Mouse (Mus musculus): Measurements from ENCODE around the gene Rnf220. TPM values are rescaled to one million over a fixed set of nuclear protein-coding genes. Genes with fewer than 3 reads are reported as not detected.

Gene Rnf220
- total and polyA plus RNA-seq, 2 experiments, result 13.3 to 31.0 TPM

DNA sequence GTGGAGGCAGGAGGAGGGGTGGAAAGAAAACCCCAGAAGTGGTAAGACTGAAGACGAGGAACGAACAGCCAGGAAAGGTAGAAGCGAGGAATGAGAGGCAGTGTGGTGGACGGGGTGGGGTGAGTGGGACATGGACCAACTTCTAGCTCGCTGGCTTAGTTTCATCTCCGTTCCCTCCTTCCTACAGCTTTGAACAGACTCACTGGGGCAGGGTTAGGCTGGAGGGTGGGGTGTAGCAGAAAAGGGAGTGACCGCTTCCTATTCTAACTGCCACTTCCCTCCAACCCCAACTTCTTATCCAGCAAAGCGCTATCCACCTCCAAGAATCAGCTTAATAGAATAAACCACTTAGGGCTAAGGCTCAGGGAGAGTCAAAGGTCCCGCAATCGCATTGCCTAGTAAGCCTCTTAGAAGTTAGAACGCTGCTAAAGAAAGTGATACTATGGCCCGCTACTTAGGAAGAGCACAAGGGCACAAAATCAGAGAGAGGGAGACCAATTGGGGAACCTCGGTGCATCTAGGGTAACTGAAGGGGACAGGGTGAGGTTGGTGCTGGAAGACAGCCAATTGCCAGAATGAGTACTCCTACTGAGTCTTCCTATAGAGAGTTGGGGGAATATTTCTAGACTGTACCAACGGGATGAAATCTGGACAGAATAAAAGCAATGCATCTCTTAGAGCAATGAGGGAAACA is 23.4 kb downstream of the Rnf220 start:
- Histone ChIP-seq H3K27me3 (ENCODE audit: control insufficient read depth, insufficient read depth, low read length) (peaks cover 3% of the 10 kb centered on the region; the same call in 1 of the 2 replicates), H3K27ac (replicated peaks; ENCODE audit: insufficient read depth, low read depth, low read length) (no peak overlapping the region), H3K9ac (ENCODE audit: low read depth, low read length) (no peak overlapping the region), H3K4me1 (ENCODE audit: control insufficient read depth, insufficient read depth, low read length) (no peaks in the 10 kb centered on the region), H3K36me3 (ENCODE audit: control insufficient read depth, insufficient read depth, low read length) (no peaks in the 10 kb centered on the region), H3K79me2 (ENCODE audit: control insufficient read depth, insufficient read depth, low read length) (no peaks in the 10 kb centered on the region), H3K4me3 (ENCODE audit: insufficient read depth, low read depth, low read length) (no peak overlapping the region)
- TF ChIP-seq CTCF (IDR thresholded peaks at IDR 0.05; ENCODE audit: low read depth, low read length) (no peak), POLR2A (IDR thresholded peaks at IDR 0.05; ENCODE audit: extremely low read depth, insufficient read depth, low read length) (no peak)
- 40% methylated on average over 14 of the region's 14 CpGs for WGBS
- no peak for DNase-seq (ENCODE audit: extremely low read depth, low read depth, low spot score)

DNA sequence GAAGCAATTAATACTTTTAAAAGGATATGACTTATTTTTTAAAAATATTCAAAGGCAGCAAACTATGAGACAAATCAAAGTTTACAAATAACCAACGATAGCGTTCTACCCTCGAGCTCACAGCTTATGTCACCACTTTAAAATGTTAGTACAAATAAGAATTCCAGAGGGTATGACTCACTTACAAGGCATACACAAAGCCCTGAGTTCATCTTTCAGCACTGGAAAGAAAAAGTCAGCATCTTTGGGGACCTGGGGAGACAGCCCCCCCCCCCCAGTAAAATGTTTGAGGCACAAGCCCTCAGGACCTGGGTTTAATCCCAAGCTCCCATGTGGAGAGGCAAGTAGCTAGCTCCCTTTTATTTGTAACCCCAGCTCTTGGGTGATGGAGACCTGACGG is 27.4 kb downstream of the Rnf220 start:
- Histone ChIP-seq H3K4me3 (ENCODE audit: insufficient read depth, low read depth, low read length) (no peak overlapping the region), H3K79me2 (ENCODE audit: control insufficient read depth, insufficient read depth, low read length) (no peaks in the 10 kb centered on the region), H3K27me3 (ENCODE audit: control insufficient read depth, insufficient read depth, low read length) (peaks cover 3% of the 10 kb centered on the region; the same call in 1 of the 2 replicates), H3K36me3 (ENCODE audit: control insufficient read depth, insufficient read depth, low read length) (no peaks in the 10 kb centered on the region), H3K27ac (replicated peaks; ENCODE audit: insufficient read depth, low read depth, low read length) (no peak overlapping the region), H3K9ac (ENCODE audit: low read depth, low read length) (no peak overlapping the region), H3K4me1 (ENCODE audit: control insufficient read depth, insufficient read depth, low read length) (no peaks in the 10 kb centered on the region)
- no peak for DNase-seq (ENCODE audit: extremely low read depth, low read depth, low spot score)
- TF ChIP-seq POLR2A (IDR thresholded peaks at IDR 0.05; ENCODE audit: extremely low read depth, insufficient read depth, low read length), result no peak
- TF ChIP-seq CTCF (IDR thresholded peaks at IDR 0.05; ENCODE audit: low read depth, low read length), result no peak
- 77% methylated on average over 4 of the region's 4 CpGs for WGBS

DNA sequence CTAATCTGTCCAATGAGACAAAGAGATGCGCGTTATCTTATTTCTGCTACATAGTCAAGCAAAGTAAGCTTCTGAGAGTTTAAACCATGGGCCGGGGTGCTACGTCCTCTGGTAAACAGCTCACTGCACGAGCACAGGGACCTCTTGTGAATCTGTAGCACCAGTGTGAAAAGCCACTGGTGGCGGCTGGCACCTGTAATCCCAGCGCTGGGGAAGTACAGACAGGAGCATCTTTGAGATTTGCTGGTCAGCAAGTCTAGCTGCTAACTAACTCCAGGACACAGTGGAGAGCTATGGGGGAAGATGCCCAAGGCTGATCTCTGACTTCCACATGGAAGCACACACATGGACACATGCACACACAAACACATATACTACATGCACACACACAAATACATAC is 28.9 kb downstream of the Rnf220 start:
- Histone ChIP-seq H3K27ac (replicated peaks; ENCODE audit: insufficient read depth, low read depth, low read length) (no peak overlapping the region), H3K27me3 (ENCODE audit: control insufficient read depth, insufficient read depth, low read length) (no peaks in the 10 kb centered on the region; the same call in 1 of the 2 replicates), H3K36me3 (ENCODE audit: control insufficient read depth, insufficient read depth, low read length) (no peaks in the 10 kb centered on the region), H3K79me2 (ENCODE audit: control insufficient read depth, insufficient read depth, low read length) (no peaks in the 10 kb centered on the region), H3K4me1 (ENCODE audit: control insufficient read depth, insufficient read depth, low read length) (no peaks in the 10 kb centered on the region), H3K4me3 (ENCODE audit: insufficient read depth, low read depth, low read length) (no peak overlapping the region), H3K9ac (ENCODE audit: low read depth, low read length) (no peak overlapping the region)
- WGBS, result 77% methylated on average over 7 of the region's 7 CpGs
- DNase-seq (ENCODE audit: extremely low read depth, low read depth, low spot score), result no peak
- no peak for TF ChIP-seq CTCF (IDR thresholded peaks at IDR 0.05; ENCODE audit: low read depth, low read length)
- TF ChIP-seq POLR2A (IDR thresholded peaks at IDR 0.05; ENCODE audit: extremely low read depth, insufficient read depth, low read length), result no peak

DNA sequence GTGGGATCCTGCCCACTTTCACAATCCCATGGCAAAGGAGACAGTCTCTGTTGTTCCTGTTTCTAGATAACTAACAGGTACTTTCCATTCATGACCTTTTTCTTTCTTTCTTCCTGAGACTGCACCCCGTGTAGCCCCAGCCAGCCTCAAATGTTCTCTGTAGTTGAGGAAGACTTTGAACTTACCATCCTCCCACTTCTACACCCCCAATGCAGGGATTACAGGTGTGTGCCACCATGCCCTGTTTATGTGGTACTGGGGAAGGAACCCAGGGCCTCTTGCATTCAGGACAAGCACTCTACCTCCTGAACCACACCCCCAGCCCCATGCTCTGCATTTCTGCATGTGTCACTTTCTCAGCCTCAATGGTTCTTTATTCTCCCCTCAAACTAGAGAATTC is 47.7 kb downstream of the Rnf220 start:
- no peak overlapping the region for H3K9ac ChIP-seq (ENCODE audit: low read depth, low read length)
- DNase-seq (ENCODE audit: extremely low read depth, low read depth, low spot score), result no peak
- WGBS, result 69% methylated on average over 1 of the region's 1 CpGs
- no peak overlapping the region for H3K4me3 ChIP-seq (ENCODE audit: insufficient read depth, low read depth, low read length)
- no peak overlapping the region for H3K27ac ChIP-seq (replicated peaks; ENCODE audit: insufficient read depth, low read depth, low read length)
- TF ChIP-seq CTCF (IDR thresholded peaks at IDR 0.05; ENCODE audit: low read depth, low read length) (no peak), POLR2A (IDR thresholded peaks at IDR 0.05; ENCODE audit: extremely low read depth, insufficient read depth, low read length) (no peak)
- no peaks in the 10 kb centered on the region for H3K27me3 ChIP-seq (ENCODE audit: control insufficient read depth, insufficient read depth, low read length)
- no peaks in the 10 kb centered on the region for H3K79me2 ChIP-seq (ENCODE audit: control insufficient read depth, insufficient read depth, low read length)
- H3K4me1 ChIP-seq (ENCODE audit: control insufficient read depth, insufficient read depth, low read length), result no peaks in the 10 kb centered on the region
- H3K36me3 ChIP-seq (ENCODE audit: control insufficient read depth, insufficient read depth, low read length), result no peaks in the 10 kb centered on the region

DNA sequence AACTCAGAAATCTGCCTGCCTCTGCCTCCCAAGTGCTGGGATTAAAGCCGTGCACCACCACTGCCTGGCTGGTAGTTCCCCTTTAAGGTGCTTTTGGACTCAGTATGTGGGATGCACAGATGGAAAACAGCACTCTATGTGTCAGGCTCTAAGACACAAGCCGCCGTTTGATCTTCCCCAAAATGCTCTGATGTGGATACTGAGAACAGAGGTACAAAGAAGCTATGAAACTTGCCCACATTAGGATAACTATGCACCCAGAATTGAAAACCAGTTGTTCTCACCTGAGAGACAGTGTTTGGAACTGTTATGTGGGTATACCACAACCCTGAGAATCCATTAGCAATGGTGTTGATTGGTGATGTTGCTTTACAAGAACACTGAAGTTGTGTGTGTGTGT is 48.9 kb downstream of the Rnf220 start:
- H3K27me3 ChIP-seq (ENCODE audit: control insufficient read depth, insufficient read depth, low read length), result no peaks in the 10 kb centered on the region
- H3K79me2 ChIP-seq (ENCODE audit: control insufficient read depth, insufficient read depth, low read length), result no peaks in the 10 kb centered on the region
- TF ChIP-seq POLR2A (IDR thresholded peaks at IDR 0.05; ENCODE audit: extremely low read depth, insufficient read depth, low read length), result no peak
- TF ChIP-seq CTCF (IDR thresholded peaks at IDR 0.05; ENCODE audit: low read depth, low read length), result no peak
- no peak for DNase-seq (ENCODE audit: extremely low read depth, low read depth, low spot score)
- H3K36me3 ChIP-seq (ENCODE audit: control insufficient read depth, insufficient read depth, low read length), result no peaks in the 10 kb centered on the region
- no peak overlapping the region for H3K4me3 ChIP-seq (ENCODE audit: insufficient read depth, low read depth, low read length)
- no peak overlapping the region for H3K9ac ChIP-seq (ENCODE audit: low read depth, low read length)
- H3K27ac ChIP-seq (replicated peaks; ENCODE audit: insufficient read depth, low read depth, low read length), result no peak overlapping the region
- H3K4me1 ChIP-seq (ENCODE audit: control insufficient read depth, insufficient read depth, low read length), result no peaks in the 10 kb centered on the region
- WGBS, result 89% methylated on average over 3 of the region's 3 CpGs

DNA sequence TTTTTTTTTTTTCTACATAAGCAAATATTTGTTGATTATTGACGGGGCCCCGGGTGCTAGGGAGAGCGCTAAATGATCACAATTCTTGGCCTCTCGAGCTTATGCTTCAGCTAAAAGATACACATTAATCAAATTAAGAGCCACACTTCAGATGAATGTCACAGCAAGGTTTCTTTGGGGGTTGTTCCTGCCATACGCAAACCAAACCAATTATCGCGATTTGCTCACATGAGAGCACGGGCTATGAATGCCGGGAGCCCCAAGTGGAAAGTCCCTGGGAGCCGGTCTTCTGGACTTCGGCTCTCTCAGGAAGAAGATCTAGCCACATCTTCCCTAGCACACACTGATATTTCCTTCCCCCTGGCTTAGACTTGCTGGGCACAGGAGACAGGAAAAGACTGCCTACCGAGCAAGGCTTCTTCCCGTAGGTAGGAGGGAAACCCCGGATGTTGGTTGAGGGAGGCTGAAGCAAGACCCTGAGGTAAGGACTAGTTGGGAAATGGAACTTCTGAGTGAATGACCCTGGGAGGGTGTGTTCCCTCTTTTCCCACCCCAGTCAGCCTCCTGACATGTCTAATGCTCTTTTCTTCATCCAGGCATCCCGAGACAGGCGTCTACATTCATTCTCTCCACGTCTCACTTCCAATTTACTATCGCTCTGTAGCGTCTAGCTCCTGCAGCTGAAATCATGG is 51.2 kb downstream of the Rnf220 start:
- Histone ChIP-seq H3K9ac (ENCODE audit: low read depth, low read length) (no peak overlapping the region), H3K79me2 (ENCODE audit: control insufficient read depth, insufficient read depth, low read length) (no peaks in the 10 kb centered on the region), H3K36me3 (ENCODE audit: control insufficient read depth, insufficient read depth, low read length) (no peaks in the 10 kb centered on the region), H3K4me1 (ENCODE audit: control insufficient read depth, insufficient read depth, low read length) (no peaks in the 10 kb centered on the region), H3K4me3 (ENCODE audit: insufficient read depth, low read depth, low read length) (no peak overlapping the region), H3K27me3 (ENCODE audit: control insufficient read depth, insufficient read depth, low read length) (no peaks in the 10 kb centered on the region), H3K27ac (replicated peaks; ENCODE audit: insufficient read depth, low read depth, low read length) (no peak overlapping the region)
- DNase-seq (ENCODE audit: extremely low read depth, low read depth, low spot score), result no peak
- 66% methylated on average over 19 of the region's 19 CpGs for WGBS
- TF ChIP-seq POLR2A (IDR thresholded peaks at IDR 0.05; ENCODE audit: extremely low read depth, insufficient read depth, low read length), result no peak
- TF ChIP-seq CTCF (IDR thresholded peaks at IDR 0.05; ENCODE audit: low read depth, low read length), result no peak

Measured in liver, adult 2 months (tissue).